Mouse (Mus musculus) brain, embryonic 14.5 days (tissue): ENCODE results near the gene Rflnb.
"Not testable (repeated sequence)": the region's sequence is repeated elsewhere in the genome, so short reads cannot be mapped to it uniquely, and the experiment has no call there.

Experiments
- CTCF ChIP-seq: fragments of 200-500 bp; IDR thresholded peaks from 2 replicates; pipeline ENCODE4 v1.5.1; 2012; ENCODE audit warnings: inconsistent platforms, mild to moderate bottlenecking, moderate library complexity, borderline replicate concordance; ENCODE audit not compliant: insufficient read depth, insufficient read length; ENCODE audit errors: extremely low read depth
- POLR2A ChIP-seq: fragments of 200-500 bp; IDR thresholded peaks from 2 replicates; pipeline ENCODE4 v1.6.1; 2012; ENCODE audit warnings: mild to moderate bottlenecking, inconsistent platforms, borderline replicate concordance; ENCODE audit not compliant: poor library complexity, insufficient read depth, insufficient read length, severe bottlenecking; ENCODE audit errors: extremely low read depth

DNA sequence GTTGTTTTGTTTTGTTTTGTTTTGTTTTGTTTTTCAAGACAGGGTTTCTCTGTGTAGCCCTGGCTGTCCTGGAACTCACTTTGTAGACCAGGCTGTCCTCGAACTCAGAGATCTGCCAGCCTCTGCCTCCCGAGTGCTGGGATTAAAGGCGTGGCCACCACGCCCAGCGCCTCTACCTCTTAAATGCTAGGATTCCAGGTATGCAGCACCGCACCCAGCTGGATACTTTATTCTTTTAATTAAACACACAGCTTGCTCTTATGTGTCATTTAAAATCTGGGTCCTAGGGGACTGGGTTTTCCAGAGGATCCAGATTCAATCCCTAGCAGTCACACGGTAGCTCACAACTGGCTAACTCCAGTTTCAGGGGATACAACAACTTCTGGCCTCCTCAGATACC is 23.3 kb downstream of the Rflnb start:
- not testable (repeated sequence) for TF ChIP-seq CTCF, POLR2A
